Mouse (Mus musculus) heart, postnatal 14 days (tissue): ENCODE measurements around the gene Slc24a2. TPM values are rescaled to one million over a fixed set of nuclear protein-coding genes. Genes with fewer than 3 reads are reported as not detected.
A peak's percentile ranks its signal among the peaks of the same experiment; 100 is the strongest.

Experiments
- DNase-seq, 2 experiments: peaks; one replicate each; pipeline ENCODE4 v3.0.0; 2021 to 2022
- intact Hi-C: fragments of 180-260 bp; cut with DNase I; formaldehyde crosslinking; loops from one replicate; pipeline ENCODE4 v1.15.1; 2025
- total RNA-seq, 2 experiments: library from RNA; stranded (reverse); gene quantifications; 2 replicates each; pipeline ENCODE4 v1.2.3; 2021

Gene Slc24a2
- total RNA-seq, 2 experiments from 2014 or later: 1.9 to 2.4 TPM

- intact Hi-C loops: no loop called here
- no peak for DNase-seq
These were observed 242.4 kb downstream of the Slc24a2 start for GRCm38 (mm10) chr4:86987846-86988245.

GRCm38 (mm10) chr4:86977272-86977671 is 253.0 kb downstream of the Slc24a2 start:
- intact Hi-C loops: no loop called here
- DNase-seq: no peak

GRCm38 (mm10) chr4:86957576-86958411 is 272.5 kb downstream of the Slc24a2 start:
- peak; percentile 52 to 74 for DNase-seq
- intact Hi-C loops: loop anchor here (2.0 to 10.0 kb wide), 3 partner anchors 277 to 1397 kb away; partner anchors contain the start of gene Slc24a2

- no peak for DNase-seq
- intact Hi-C loops: loop anchor here (10.0 kb wide), 2 partner anchors 279 to 1399 kb away; partner anchors contain the start of gene Slc24a2
These were observed 274.8 kb downstream of the Slc24a2 start for GRCm38 (mm10) chr4:86955448-86955847.

GRCm38 (mm10) chr4:86953519-86953918 is 276.8 kb downstream of the Slc24a2 start:
- intact Hi-C loops: loop anchor here (10.0 kb wide), 2 partner anchors 281 to 1401 kb away; partner anchors contain the start of gene Slc24a2
- DNase-seq: no peak

- DNase-seq: no peak
- intact Hi-C loops: no loop called here
These were observed 281.5 kb downstream of the Slc24a2 start for GRCm38 (mm10) chr4:86948794-86949193.

- intact Hi-C loops: no loop called here
- DNase-seq: no peak
These were observed 287.0 kb downstream of the Slc24a2 start for GRCm38 (mm10) chr4:86943296-86943695.

GRCm38 (mm10) chr4:86942656-86943055 is 287.6 kb downstream of the Slc24a2 start:
- no peak for DNase-seq
- intact Hi-C loops: no loop called here

- DNase-seq: no peak
- intact Hi-C loops: no loop called here
These were observed 293.6 kb downstream of the Slc24a2 start for GRCm38 (mm10) chr4:86936706-86937105.

- no peak for DNase-seq
- intact Hi-C loops: no loop called here
These were observed 294.1 kb downstream of the Slc24a2 start for GRCm38 (mm10) chr4:86936217-86936616.
